Mouse (Mus musculus) heart, postnatal 25 days (tissue): ENCODE measurements around the gene Slc5a5. TPM values are rescaled to one million over a fixed set of nuclear protein-coding genes. Genes with fewer than 3 reads are reported as not detected.

ENCODE experiments used
- DNase-seq: peaks from one replicate; pipeline ENCODE4 v3.0.0; 2022; ENCODE audit warnings: low spot score
- intact Hi-C: fragments of 180-260 bp; cut with DNase I; formaldehyde crosslinking; loops from one replicate; pipeline ENCODE4 v1.15.1; 2025
- total RNA-seq, 2 experiments: library from RNA; stranded (reverse); gene quantifications; 2 replicates each; pipeline ENCODE4 v1.2.3; 2021

The Slc5a5 gene
- total RNA-seq, 2 experiments from 2014 or later = not detected

- no peak for DNase-seq
- intact Hi-C loops = loop anchor here (10.0 kb wide), 1 partner anchor 584 kb away; no protein-coding TSS in a partner anchor
Observed at GRCm38 (mm10) chr8:70890656-70891055, 1.9 kb downstream of the Slc5a5 start.

DNA sequence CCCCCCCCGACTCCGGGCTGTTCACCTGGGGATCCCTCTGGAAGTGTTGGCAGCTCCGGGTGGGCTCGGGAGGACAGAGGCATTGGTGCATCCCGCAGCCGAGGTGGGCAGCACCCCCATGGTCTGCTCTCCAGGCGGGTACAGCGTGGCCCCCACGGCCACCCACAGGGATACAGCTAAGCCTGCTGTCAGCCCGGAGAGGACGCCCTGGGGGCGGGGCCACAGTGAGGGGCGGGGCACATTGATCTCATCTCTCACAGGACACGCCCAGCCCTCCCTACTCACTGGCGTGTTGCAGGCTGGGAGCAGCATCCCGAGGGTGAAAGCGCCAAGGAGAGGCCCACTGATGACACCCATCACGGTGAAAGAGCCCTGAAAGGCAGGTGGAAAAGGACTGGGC, 4.9 kb downstream of the Slc5a5 start:
- no peak for DNase-seq
- intact Hi-C loops = no loop called here

- DNase-seq = no peak
- intact Hi-C loops = no loop called here
Observed at GRCm38 (mm10) chr8:70885612-70886011, 6.9 kb downstream of the Slc5a5 start.

GRCm38 (mm10) chr8:70884683-70885082, 7.9 kb downstream of the Slc5a5 start:
- no peak for DNase-seq
- intact Hi-C loops = no loop called here

DNA sequence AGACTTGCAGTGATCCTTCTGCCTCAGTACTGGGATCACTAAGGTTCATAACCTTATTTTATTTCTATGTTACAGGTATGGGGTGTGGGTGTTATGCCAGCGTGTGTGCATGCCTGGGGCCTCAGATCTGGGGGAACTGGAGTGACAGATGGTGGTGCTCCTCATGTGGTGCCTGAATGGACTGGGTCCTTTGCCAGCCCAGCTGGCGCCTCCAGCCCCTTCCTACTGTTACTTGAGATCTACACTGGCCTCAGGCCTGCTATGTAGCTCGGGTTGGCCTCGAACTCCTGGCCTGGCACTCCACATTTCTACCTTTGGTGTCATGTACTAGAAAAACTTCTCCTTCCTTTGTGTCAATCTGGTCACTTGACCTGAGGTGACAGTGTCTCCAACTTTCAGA, 8.4 kb downstream of the Slc5a5 start:
- intact Hi-C loops = no loop called here
- DNase-seq = no peak

- intact Hi-C loops = no loop called here
- DNase-seq = no peak
Observed at GRCm38 (mm10) chr8:70880546-70880945, 12.0 kb downstream of the Slc5a5 start.

DNA sequence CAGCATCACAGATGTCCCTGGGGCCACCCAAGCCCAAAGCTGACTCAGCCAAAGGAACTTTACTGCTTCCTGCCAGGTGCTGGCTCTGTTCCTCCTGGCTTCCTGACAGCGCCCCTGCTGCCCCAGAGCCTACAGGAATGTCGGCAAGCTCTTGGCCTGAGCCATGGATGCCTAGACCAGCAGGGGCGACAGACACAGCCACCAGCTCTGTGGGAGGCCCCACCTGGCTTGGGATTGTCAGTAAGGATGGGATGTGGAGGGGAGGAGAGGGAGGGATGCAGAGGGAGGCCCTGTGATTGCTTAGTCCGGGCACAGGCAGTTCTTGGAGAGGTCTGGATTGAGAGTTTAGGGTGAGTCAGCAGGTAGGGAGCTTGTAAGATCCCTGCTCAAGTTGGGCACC, 12.4 kb downstream of the Slc5a5 start:
- no peak for DNase-seq
- intact Hi-C loops = no loop called here

GRCm38 (mm10) chr8:70879500-70879899, 13.1 kb downstream of the Slc5a5 start:
- no peak for DNase-seq
- intact Hi-C loops = no loop called here

GRCm38 (mm10) chr8:70878178-70878577, 14.4 kb downstream of the Slc5a5 start:
- intact Hi-C loops = no loop called here

GRCm38 (mm10) chr8:70876382-70876781, 16.2 kb downstream of the Slc5a5 start:
- intact Hi-C loops = no loop called here
- DNase-seq = no peak

More at GRCm38 (mm10) chr8:70878178-70878577, 14.4 kb downstream of the Slc5a5 start:
- no peak for DNase-seq

- intact Hi-C loops = no loop called here
- DNase-seq = no peak
Observed at GRCm38 (mm10) chr8:70874441-70874840, 18.1 kb downstream of the Slc5a5 start.

GRCm38 (mm10) chr8:70873364-70873985, 19.1 kb downstream of the Slc5a5 start, which contains the start of gene Ccdc124:
Gene Ccdc124 (minus strand): TSS chr8:70873935.
- intact Hi-C loops = loop anchor here (1.0 kb wide), 1 partner anchor 20 kb away; no protein-coding TSS in a partner anchor
- DNase-seq = peak; percentile 91

DNA sequence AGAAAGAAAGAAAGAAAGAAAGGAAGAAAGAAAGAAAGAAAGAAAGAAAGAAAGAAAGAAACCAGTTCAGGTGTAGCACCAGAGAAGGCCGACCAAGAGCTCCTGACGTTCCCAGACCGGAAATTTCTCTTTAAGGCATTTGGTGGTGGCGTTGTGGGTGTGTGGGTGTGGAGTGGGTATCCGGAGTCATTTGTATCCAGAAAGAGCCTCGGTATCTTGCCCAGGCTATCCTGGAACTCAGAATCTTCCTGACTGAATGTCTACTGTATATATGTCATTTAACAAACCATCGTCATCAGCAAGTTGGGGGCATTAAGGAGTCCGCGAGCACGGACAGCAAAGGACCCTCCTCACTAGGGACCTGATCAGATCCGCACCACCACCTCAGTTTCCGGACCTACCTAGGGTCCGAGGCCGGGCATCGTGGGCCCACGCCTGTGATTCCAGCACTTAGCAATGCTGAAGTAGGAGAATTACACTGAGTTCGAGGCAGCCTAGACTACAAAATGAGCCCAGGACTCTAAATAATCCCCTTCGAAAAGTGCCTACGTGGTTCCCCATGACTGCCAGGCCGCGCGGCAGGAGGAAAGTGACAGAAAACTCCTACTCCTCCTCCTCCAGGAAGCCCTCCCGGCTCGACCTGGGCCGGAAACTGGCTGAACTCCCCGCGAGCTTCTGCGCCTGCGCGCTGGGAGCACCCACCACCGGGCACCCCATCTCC, 19.8 kb downstream of the Slc5a5 start:
- no peak for DNase-seq
- intact Hi-C loops = loop anchor here (1.0 kb wide), 1 partner anchor 20 kb away; no protein-coding TSS in a partner anchor

DNA sequence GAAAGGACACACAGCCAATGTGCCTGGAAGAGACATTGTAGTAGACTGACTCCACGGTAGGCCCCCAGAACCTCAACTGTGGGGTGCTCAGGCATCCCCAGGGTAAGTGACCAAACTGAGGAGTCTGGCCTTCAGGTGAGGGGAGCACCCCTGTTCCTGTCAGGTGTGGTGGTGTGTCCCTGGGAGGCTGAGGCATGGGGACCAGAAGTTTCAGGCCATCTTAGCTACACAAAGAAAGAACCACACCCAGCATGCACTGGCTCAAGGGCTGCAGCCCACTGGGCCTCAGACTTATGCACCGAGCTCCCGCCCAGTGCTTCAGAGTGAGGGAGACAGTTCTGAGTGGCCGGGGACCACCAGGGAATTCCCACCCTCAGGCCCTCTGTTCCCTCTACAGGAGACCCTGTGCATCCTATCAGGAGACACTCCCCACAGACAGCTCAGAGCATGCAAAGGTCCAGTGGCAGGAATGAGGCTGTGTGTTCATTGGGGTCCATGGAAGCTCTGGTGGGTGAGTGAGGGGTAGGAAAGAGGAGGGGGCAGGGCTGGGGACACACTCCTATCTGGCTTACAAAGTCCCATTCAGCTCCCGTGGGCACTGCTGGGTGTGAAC, 21.3 kb downstream of the Slc5a5 start:
- DNase-seq = no peak
- intact Hi-C loops = no loop called here

- DNase-seq = peak; percentile 54
Observed at GRCm38 (mm10) chr8:70869601-70870041, 22.9 kb downstream of the Slc5a5 start.

GRCm38 (mm10) chr8:70869199-70869571, 23.4 kb downstream of the Slc5a5 start:
- no peak for DNase-seq
- intact Hi-C loops = loop anchor here (1.0 kb wide), 1 partner anchor 25 kb away; no protein-coding TSS in a partner anchor

More at GRCm38 (mm10) chr8:70869601-70870041, 22.9 kb downstream of the Slc5a5 start:
- intact Hi-C loops = loop anchor here (1.0 kb wide), 1 partner anchor 25 kb away; no protein-coding TSS in a partner anchor

- intact Hi-C loops = loop anchor here (1.0 kb wide), 1 partner anchor 24 kb away; no protein-coding TSS in a partner anchor
- DNase-seq = no peak
Observed at GRCm38 (mm10) chr8:70868559-70869198, 23.9 kb downstream of the Slc5a5 start.

GRCm38 (mm10) chr8:70866566-70866965, 26.0 kb downstream of the Slc5a5 start:
- intact Hi-C loops = no loop called here
- DNase-seq = no peak

DNA sequence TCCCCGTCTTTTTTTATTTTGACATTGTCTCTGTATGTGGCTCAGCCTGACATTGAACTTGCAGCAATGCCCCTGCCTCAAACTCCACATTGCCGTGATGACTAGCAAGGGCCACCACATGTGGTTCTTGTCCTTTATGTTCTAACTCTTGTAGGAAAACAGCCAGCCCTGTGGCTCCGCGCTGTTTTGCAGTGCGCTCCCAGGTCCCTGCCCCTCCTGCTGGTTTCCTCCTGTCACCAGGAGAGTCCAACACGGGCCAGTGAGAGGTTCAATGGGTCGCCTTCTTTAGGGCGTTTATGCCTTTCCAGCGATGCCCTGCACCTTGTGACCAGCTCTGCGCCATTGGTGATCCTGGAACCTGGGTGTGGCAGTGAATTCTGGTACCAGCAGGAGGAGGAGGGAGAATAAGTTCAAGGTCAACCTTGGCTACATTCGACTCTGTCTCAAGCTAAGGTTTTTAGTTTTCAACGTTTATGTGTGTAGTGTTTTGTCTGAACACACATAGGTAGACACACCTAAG, 26.5 kb downstream of the Slc5a5 start:
- no peak for DNase-seq
- intact Hi-C loops = no loop called here
